Mouse (Mus musculus): ENCODE data around the gene Kcnj15.

GRCm38 (mm10) chr16:95242114-95242513 lies 15.2 kb upstream of the Kcnj15 start:
- TF ChIP-seq CTCF (IDR thresholded peaks at IDR 0.05; ENCODE audit: low read depth) = no peak
- TF ChIP-seq EP300 (optimal IDR thresholded peaks at IDR 0.05) = no peak
